Mouse (Mus musculus) urinary bladder, adult 18-20 months (tissue): Measurements from ENCODE around the gene Nrg4.
A peak's percentile ranks its signal among the peaks of the same experiment; 100 is the strongest.

ENCODE experiments used
- DNase-seq, 2 experiments: peaks; one replicate each; pipeline ENCODE4 v3.0.0; 2022; ENCODE audit warnings: low spot score in 2 of 2, mixed read lengths in 2 of 2

Nrg4 gene

GRCm38 (mm10) chr9:55215648-55216047 lies 111.0 kb downstream of the Nrg4 start:
- no peak for DNase-seq

- DNase-seq, result no peak
Observed at GRCm38 (mm10) chr9:55215056-55215455, 111.6 kb downstream of the Nrg4 start.

- no peak for DNase-seq
Observed at GRCm38 (mm10) chr9:55213396-55213795, 113.2 kb downstream of the Nrg4 start.

GRCm38 (mm10) chr9:55211611-55212010 lies 115.0 kb downstream of the Nrg4 start:
- DNase-seq, result no peak

DNA sequence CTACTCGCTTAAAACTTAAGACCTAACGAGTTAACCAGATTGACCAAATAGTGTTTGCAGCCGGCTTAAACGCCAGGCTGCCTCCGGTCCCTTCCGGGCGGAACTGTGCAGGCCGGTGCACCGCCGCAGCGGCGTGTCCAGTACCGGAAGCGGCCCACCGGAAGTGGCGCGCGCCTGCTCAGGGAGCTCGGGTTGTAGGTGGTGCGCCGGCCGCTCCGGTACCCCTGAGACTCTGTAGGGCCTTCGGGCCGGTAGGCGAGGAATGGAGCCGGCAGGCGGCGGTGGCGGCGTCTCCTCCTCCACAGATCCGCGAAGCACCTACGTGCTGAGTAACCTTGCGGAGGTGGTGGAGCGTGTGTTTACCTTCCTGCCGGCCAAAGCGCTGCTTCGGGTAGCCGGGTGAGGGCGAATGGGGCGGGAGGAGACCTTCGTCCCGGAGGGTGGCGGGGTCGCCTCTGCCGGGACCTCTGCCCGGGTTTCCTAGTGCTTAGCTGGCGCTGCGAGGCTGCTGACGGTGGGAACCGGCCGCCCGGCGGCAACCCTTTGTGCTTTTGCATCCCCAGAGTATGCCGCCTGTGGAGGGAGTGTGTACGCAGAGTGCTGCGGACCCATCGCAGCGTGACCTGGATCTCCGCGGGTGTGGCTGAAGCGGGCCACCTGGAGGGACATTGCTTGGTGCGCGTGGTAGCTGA lies 117.7 kb downstream of the Nrg4 start, which contains the start of gene Fbxo22:
TSS of gene Fbxo22 (plus strand) at position 136 of the 692 bp plus-strand sequence.
- DNase-seq, result peak; percentile 76 to 79

DNA sequence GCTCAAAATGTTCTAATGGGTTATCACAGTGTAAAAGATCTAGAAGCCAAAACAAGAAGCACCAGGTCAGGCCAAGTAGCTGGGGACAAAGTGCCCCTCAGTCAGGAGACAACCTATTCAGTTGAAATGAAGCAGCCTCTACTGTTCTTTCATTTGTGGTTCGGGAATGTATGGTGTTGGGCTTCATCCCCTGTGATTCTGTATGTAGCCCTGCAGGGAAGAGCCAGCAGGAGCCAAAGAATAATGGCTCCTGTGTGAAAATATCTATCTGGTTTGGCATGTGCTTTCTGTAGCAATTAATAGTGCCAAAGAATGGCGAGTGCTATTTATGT lies 118.2 kb downstream of the Nrg4 start:
- DNase-seq, result no peak

- no peak for DNase-seq
Observed at GRCm38 (mm10) chr9:55199348-55199747, 127.3 kb downstream of the Nrg4 start.

GRCm38 (mm10) chr9:55198260-55198659 lies 128.4 kb downstream of the Nrg4 start:
- no peak for DNase-seq

- DNase-seq, result no peak
Observed at GRCm38 (mm10) chr9:55195876-55196275, 130.8 kb downstream of the Nrg4 start.

GRCm38 (mm10) chr9:55174235-55174634 lies 152.4 kb downstream of the Nrg4 start:
- DNase-seq, result no peak

DNA sequence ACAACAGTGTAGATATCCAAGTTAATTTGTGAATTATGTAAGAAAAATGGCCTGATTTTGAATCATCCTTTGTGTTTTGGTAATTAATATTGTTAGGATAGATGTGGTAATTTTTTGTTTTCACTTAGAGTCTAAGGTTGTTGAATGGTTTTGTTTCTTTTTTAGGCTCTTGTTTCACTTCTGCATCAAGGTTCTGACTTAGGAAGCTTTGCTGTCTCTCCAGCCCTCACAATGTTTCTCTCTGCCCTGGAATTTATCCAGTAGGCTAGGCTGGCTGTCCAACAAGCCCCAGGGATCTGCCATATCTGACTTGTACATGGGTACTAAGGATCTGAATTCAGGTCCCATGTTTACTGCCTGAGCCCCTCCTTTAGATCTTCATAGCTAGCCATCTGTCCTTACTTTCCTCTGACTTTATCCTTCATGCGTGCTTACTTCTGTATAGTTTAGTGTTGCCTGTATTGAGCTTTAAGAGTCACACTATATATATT lies 154.4 kb downstream of the Nrg4 start:
- DNase-seq, result no peak

GRCm38 (mm10) chr9:55170655-55171412 lies 155.8 kb downstream of the Nrg4 start:
- DNase-seq, result no peak
